Mouse (Mus musculus) heart, embryonic 14.5 days (tissue): ENCODE results near the gene Tns1. TPM values are rescaled to one million over a fixed set of nuclear protein-coding genes. Genes with fewer than 3 reads are reported as not detected.
A peak's percentile ranks its signal among the peaks of the same experiment; 100 is the strongest.

Source experiments
- ATAC-seq: fragments of 200-750 bp; cut with Nextera tagmentation; 2 replicates; pipeline ENCODE4 v1.8.0; 2017; ENCODE audit warnings: low read depth, moderate TSS enrichment; ENCODE audit not compliant: insufficient number of reproducible peaks, insufficient read depth, low FRiP score
- H3K27ac ChIP-seq, 2 experiments: fragments of 200-500 bp in 1 of 2; fragments of 300-500 bp in 1 of 2; sonication (generic) in 1 of 2; replicated peaks in 1 of 2; 2 replicates each; pipeline ENCODE4 v1.5.1; 2012 to 2014; ENCODE audit warnings: low read depth in 2 of 2, low read length in 2 of 2, control low read depth in 1 of 2, mild to moderate bottlenecking in 1 of 2, mixed read lengths in 1 of 2; ENCODE audit not compliant: control insufficient read depth in 1 of 2, insufficient read depth in 1 of 2
- H3K27me3 ChIP-seq: fragments of 300-500 bp; sonication (generic); 2 replicates; pipeline ENCODE4 v1.6.1; 2014; ENCODE audit warnings: mild to moderate bottlenecking, low read length, control low read depth; ENCODE audit not compliant: control insufficient read depth, insufficient read depth
- H3K36me3 ChIP-seq: fragments of 300-500 bp; sonication (generic); 2 replicates; pipeline ENCODE4 v1.6.1; 2014; ENCODE audit warnings: mild to moderate bottlenecking, control low read depth, low read length, mixed read lengths; ENCODE audit not compliant: control insufficient read depth, insufficient read depth
- H3K4me1 ChIP-seq, 2 experiments: fragments of 200-500 bp in 1 of 2; fragments of 300-500 bp in 1 of 2; sonication (generic) in 1 of 2; 2 replicates each; pipeline ENCODE4 v1.6.1; 2012 to 2014; ENCODE audit warnings: low read length in 2 of 2, control low read depth in 1 of 2, mixed read lengths in 1 of 2; ENCODE audit not compliant: control insufficient read depth in 2 of 2, insufficient read depth in 2 of 2
- H3K4me2 ChIP-seq: fragments of 300-500 bp; sonication (generic); 2 replicates; pipeline ENCODE4 v1.6.1; 2014; ENCODE audit warnings: mild to moderate bottlenecking, low read length
- H3K4me3 ChIP-seq, 2 experiments: fragments of 200-500 bp in 1 of 2; fragments of 300-500 bp in 1 of 2; sonication (generic) in 1 of 2; 2 replicates each; pipeline ENCODE4 v1.5.1; 2012 to 2014; ENCODE audit warnings: low read length in 2 of 2, mild to moderate bottlenecking in 2 of 2, control low read depth in 1 of 2, low read depth in 1 of 2, moderate library complexity in 1 of 2; ENCODE audit not compliant: control insufficient read depth in 1 of 2, insufficient read depth in 1 of 2
- H3K9ac ChIP-seq: fragments of 300-500 bp; sonication (generic); 2 replicates; pipeline ENCODE4 v1.6.1; 2014; ENCODE audit warnings: mild to moderate bottlenecking, low read length
- H3K9me3 ChIP-seq: fragments of 300-500 bp; sonication (generic); 2 replicates; pipeline ENCODE4 v1.6.1; 2016; ENCODE audit warnings: low read length, control low read depth; ENCODE audit not compliant: control insufficient read depth
- WGBS: fragments of 180-500 bp; shearing (Covaris S2); extraction: QIAGEN DNeasy Blood & Tissue Kit; methylation state at CpG from one replicate; pipeline ENCODE4 v1.1.7; 2014; 5-methylcytosine and 5-hydroxymethylcytosine counted together
- polyA plus RNA-seq: library from polyadenylated mRNA; unstranded; fragments of >200 nt; fragmentation: Nextera tagmentation; extraction: Ambion mirVana; gene quantifications from 2 replicates; pipeline ENCODE4 v1.2.1, GENCODE M21; 2014

Tns1 gene
- polyA plus RNA-seq, 1 experiment from 2014 or later, result 125 TPM

DNA sequence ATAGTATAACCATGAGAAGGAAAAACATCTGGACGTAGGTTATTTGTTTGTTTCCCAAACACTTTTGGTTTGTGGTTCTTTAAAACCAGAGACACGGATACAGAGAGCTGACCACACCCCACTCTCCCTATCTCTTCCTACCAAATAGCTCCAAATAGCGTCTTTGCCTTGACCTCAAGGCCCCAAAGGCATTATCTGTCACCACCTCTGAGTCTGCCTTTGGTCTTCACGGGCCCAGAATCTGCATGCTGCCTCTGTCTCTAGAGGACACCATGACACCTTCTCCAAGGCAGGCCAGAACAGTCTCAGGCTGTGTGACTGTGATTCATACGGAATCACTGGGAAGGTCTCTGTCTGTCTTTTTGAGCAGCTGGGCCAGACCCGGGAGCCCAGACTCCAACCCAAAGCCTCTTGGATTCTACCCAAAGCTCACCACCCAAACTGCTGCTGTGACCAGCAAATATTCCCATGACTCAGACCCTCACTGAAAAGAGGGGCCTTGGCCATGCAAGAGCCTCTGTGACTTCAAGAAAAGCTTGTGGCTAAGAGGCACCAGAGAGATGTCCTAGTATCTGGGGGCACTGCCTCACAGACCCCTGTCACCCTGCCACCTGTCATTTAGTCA lies 11.2 kb upstream of the Tns1 start:
- ATAC-seq, result no peak
- Histone ChIP-seq H3K4me1 (0 out of 4 replicates have a peak, but pooled peaks cover 0 to 5% of the 10 kb centered on the region in 2 experiments), H3K36me3 (no peaks in the 10 kb centered on the region), H3K27ac (no peak overlapping the region), H3K9me3 (no peaks in the 10 kb centered on the region), H3K4me2 (no peak overlapping the region), H3K9ac (no peak overlapping the region), H3K4me3 (no peak overlapping the region), H3K27me3 (no peaks in the 10 kb centered on the region)
- 36% methylated on average over 6 of the region's 6 CpGs for whole genome bisulfite sequencing

DNA sequence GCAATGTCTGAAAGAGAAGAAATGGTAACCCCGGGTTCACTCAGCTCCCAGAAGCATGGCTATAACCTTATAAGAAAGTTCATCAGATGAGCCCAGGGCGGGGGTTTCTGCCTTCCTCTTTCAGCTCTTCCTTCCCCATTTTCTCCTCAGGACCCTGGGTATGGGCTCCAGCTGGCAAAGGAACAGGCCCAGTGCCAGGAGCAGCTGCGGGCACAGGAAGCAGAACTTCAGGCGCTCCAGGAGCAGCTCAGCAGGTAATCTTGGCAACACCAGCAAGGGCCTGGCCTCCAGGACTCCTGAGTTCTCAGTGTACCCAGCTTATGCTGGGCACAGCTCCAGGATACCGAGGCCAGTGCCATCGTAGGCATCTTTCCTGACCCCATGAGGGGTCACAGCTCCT lies 9.7 kb upstream of the Tns1 start:
- Histone ChIP-seq H3K9ac (no peak overlapping the region), H3K9me3 (no peaks in the 10 kb centered on the region), H3K36me3 (no peaks in the 10 kb centered on the region), H3K4me3 (no peak overlapping the region), H3K27me3 (no peaks in the 10 kb centered on the region), H3K4me2 (no peak overlapping the region), H3K4me1 (0 out of 4 replicates have a peak, but pooled peaks cover 0 to 5% of the 10 kb centered on the region in 2 experiments), H3K27ac (no peak overlapping the region)
- no peak for ATAC-seq
- WGBS, result 73% methylated on average over 6 of the region's 6 CpGs

DNA sequence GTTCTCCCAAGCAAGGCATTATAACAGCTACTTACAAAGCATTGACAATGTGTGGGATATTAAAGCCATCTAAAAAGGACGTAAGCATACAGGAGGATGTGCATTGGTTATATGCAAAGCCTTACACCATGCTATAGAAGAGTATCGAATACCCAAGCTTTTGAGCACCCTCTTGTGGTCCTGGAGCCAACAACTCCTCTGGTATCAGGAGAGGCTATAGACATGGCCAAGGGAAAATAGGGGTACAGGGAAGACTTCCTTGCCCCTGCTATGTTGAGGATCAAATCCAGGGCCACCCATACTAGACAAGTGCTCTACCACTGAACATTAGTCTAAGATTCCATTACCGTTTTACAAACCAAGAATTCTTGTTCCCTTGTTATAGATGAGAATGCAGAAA lies 7.8 kb upstream of the Tns1 start:
- 63% methylated on average over 3 of the region's 3 CpGs for WGBS
- no peaks in the 10 kb centered on the region for H3K27me3 ChIP-seq
- H3K9ac ChIP-seq, result no peak overlapping the region
- H3K4me1 ChIP-seq, result 0 out of 4 replicates have a peak, but pooled peaks cover 0 to 5% of the 10 kb centered on the region in 2 experiments
- H3K9me3 ChIP-seq, result no peaks in the 10 kb centered on the region
- ATAC-seq, result no peak
- H3K27ac ChIP-seq, result no peak overlapping the region
- H3K4me2 ChIP-seq, result no peak overlapping the region
- H3K4me3 ChIP-seq, result no peak overlapping the region
- no peaks in the 10 kb centered on the region for H3K36me3 ChIP-seq

DNA sequence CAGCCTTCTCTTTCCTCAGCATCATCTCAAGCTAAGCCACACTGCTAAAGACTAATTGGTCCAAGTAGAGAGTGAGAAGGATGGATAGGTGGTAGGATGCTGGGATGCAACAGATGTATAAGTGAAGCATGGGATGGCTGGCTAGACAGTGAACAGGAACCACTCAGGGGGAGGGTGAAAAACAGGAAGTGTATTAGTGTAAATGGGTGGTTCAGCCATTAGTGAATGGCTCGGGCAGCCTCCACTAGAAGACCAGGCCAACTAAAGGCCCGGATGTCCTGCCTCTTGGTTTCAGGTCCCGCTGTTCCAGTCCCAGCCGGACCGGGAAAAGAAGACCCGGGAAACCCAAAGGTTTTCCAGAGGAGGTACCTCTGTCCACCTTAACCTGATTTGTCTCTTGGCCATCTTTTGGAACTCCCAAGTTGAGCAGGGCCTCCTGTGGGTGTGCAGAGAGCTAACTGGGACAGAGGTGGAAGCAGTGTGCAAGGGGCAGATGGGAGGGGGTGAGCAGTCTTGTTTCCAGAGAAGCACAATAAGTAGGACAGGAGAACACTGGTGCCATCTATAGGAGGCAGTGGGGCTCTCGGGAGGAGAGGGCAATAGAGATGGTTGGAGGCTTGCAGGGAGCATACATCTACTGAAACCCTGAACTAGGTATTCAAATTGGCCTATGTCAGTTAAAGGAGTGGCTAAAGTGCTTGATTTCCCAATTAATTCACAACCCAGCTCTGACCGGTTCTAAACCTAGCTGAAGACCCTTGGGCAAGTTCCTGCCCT lies 6.8 kb upstream of the Tns1 start:
- Histone ChIP-seq H3K9ac (no peak overlapping the region), H3K4me1 (0 out of 4 replicates have a peak, but pooled peaks cover 0 to 5% of the 10 kb centered on the region in 2 experiments), H3K4me2 (no peak overlapping the region), H3K4me3 (no peak overlapping the region), H3K9me3 (no peaks in the 10 kb centered on the region), H3K27ac (no peak overlapping the region), H3K36me3 (no peaks in the 10 kb centered on the region), H3K27me3 (no peaks in the 10 kb centered on the region)
- ATAC-seq, result no peak
- 85% methylated on average over 8 of the region's 8 CpGs for WGBS

DNA sequence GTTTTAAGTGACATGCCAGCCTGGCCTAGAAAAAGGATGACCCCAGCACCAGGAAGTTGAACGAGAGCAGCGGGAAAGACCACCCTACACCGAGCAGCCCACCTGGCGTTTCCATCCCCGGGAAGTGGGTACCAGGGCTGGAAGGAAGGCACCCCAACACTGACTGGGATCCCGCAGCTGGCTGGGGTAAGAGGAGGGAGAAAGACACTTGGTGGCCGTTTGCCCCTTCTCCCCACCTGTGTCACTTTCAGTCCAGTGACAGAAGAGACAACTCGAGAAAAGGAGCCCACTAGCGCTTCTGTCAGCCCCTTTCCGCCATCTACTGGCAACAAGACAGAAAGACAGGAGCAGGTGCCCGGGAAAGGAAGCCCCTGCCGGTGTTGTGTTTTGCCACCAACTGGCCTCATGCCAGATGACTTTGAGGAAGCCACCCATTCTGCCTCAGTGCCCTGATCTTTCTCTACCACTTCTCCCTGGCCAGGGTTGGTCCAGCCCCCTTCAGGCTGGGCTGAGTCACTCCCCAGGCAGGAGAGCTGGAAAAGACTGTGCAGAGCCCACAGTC lies 823 bp upstream of the Tns1 start, which contains the start of gene Rufy4:
Gene Rufy4, plus strand, starts transcription at position 551 of the 562 bp plus-strand sequence.
- H3K27ac ChIP-seq, result 0 out of 4 replicates have a peak within 1 kb of the TSS, but pooled peaks of 1 of the 2 experiments have one; percentile 20
- no peaks in the 10 kb centered on the region for H3K27me3 ChIP-seq
- ATAC-seq, result no peak
- 0% methylated on average over 12 of the region's 12 CpGs for WGBS
- H3K36me3 ChIP-seq, result no peaks in the 10 kb centered on the region
- H3K4me3 ChIP-seq, result peak within 1 kb of the TSS; percentile 45 to 52
- H3K9ac ChIP-seq, result peak within 1 kb of the TSS; percentile 74
- H3K4me1 ChIP-seq, result peaks cover 14 to 20% of the 10 kb centered on the region in 2 experiments
- H3K9me3 ChIP-seq, result no peaks in the 10 kb centered on the region
- peak within 1 kb of the TSS; percentile 92 for H3K4me2 ChIP-seq

DNA sequence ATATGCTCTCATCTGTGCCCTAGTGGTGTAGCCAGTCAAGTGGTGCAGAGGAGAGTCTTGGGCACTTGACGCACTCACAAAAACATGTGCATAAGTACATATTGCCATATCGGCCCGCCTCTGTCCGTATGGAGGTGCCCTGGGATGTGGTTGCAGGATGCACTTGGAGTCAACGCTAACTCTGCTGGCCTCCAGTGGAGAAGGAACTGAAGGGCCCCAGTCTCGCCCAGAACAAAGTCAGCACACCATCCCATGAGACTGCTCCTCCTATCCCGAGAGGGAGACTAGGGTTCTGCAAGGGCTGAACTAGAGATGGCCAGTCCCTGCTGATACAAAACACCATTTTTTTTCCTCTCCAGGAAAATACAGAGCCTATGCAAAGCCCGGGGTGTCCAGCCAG lies 1.0 kb downstream of the Tns1 start:
- H3K36me3 ChIP-seq, result no peaks in the 10 kb centered on the region
- peak overlapping the region; percentile 74; the same call in 1 of the 2 replicates for H3K9ac ChIP-seq
- no peaks in the 10 kb centered on the region for H3K27me3 ChIP-seq
- H3K4me2 ChIP-seq, result peak overlapping the region; percentile 92
- 68% methylated on average over 8 of the region's 8 CpGs for WGBS
- H3K9me3 ChIP-seq, result no peaks in the 10 kb centered on the region
- no peak for ATAC-seq
- H3K27ac ChIP-seq, result no peak overlapping the region
- no peak overlapping the region for H3K4me3 ChIP-seq
- H3K4me1 ChIP-seq, result peaks cover 19 to 26% of the 10 kb centered on the region in 2 experiments

DNA sequence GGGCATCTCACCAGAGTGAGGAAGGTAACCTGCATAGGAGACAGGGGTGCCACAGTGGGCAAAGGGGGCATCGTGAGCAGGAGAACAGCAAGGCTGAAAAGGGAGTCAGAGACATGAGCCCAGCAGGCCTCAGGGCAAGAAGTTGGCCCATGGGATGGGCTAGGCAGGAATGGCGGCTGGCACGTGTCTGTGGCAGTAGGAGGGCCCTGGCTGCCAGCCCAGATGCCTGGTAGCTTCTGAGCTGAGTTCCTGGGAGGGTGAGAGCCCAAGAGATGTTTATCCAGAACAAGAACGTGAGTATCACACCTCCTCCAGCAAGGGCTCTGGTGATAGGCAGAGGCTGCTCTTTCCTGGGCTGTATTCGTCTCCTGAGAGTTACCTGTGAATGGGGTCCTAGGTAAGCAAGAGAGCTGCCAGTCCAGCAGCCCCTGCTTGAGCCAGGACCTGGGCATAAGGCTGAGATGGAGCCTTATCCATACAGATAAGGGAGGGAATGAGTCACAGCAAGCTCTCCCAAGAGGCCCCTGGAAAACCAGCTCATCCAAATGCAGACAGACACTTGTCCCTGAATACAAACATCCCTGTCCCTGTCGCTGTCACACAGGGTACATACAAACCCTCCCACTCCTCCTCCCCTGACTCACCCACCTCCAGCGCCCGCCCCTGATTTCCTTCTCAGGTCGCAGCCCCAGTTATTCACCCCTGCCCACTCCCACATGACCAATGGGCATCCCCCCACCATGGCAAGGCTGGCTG lies 2.2 kb downstream of the Tns1 start:
- Histone ChIP-seq H3K9me3 (no peaks in the 10 kb centered on the region), H3K4me2 (peak overlapping the region; percentile 33), H3K27me3 (no peaks in the 10 kb centered on the region), H3K27ac (peak overlapping the region in 1 of 2 experiments; percentile 58; a peak in 2 of 4 replicates), H3K4me3 (no peak overlapping the region), H3K4me1 (peaks cover 19 to 26% of the 10 kb centered on the region in 2 experiments), H3K9ac (0 out of 2 replicates have a peak overlapping the region, but pooled peaks have one; percentile 9), H3K36me3 (no peaks in the 10 kb centered on the region)
- ATAC-seq, result no peak
- WGBS, result 33% methylated on average over 9 of the region's 9 CpGs
